Mouse (Mus musculus): ENCODE measurements at regions not wholly inside any gene's neighbourhood (a gene's known extent, or its start where the extent isn't known, plus 50 kb on each side); places are given as distances from the start of the nearest gene placed in this dataset.

DNA sequence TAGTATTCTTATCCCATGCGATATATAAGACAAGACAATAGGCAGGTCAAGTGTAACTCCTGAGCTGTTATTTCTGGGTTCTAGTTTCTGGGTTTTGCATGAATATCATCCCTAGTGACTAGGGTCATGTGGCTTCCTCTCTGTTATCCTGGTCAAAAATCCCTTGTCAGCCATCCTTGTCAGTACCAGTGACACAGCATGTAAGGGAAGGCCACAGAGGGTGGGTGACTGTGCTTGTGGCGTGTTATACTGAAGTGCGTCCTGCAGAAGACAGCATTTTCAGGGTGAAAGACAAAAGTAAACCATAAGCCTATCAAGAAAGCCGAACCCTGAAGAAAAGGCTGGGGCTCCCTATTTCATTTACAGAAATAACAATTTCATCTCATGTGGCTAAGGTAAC lies 50.7 kb upstream of the Echdc3 start:
- H3K27ac ChIP-seq (replicated peaks) = no peak overlapping the region
- H3K4me3 ChIP-seq = no peak overlapping the region
- H3K9me3 ChIP-seq = peaks cover 10% of the 10 kb centered on the region; the same call in 1 of the 2 replicates
- H3K4me2 ChIP-seq (replicated peaks) = no peak overlapping the region
- ATAC-seq (ENCODE audit: low FRiP score, low read depth) = no peak
- H3K9ac ChIP-seq (replicated peaks) = no peak overlapping the region
- peaks cover 32% of the 10 kb centered on the region; the same call in 1 of the 2 replicates for H3K27me3 ChIP-seq
- H3K4me1 ChIP-seq = peaks cover 25% of the 10 kb centered on the region
- WGBS = 95% methylated on average over 4 of the region's 4 CpGs
- H3K36me3 ChIP-seq = no peaks in the 10 kb centered on the region

DNA sequence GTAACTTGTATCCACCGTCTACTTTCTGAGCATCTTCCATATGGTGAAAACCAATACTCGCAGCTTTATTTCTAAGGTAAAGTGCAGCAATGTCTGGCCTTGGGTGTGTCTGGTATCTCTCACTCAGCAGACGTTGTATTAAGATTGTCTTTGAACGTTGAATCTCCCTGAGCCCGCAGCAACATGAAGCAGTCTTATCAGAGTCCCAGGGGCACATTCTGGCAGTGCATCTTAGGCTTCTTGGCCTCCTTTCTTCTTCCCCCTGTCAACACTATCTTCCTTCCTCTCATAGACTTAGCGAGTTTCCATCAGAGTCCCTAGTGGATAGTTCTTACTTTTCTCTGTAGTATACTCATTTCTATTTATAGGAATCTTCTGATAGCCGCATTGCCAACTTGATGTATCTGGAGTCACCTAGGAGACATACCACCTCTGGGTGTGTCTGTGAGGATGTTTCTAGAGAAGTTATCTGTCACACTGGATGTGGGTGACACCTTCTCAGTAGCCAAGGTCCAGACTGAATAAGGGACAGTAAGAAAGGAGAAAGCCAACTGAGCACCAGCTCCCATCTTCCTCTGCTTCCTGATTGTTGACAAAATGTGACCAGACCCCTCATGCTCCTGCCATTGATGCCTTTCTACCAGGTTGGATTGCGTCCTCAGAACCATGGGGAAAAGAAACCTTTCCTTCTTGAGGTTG lies 51.4 kb upstream of the Echdc3 start:
- Histone ChIP-seq H3K4me1 (peaks cover 25% of the 10 kb centered on the region), H3K9ac (replicated peaks) (no peak overlapping the region), H3K9me3 (peaks cover 10% of the 10 kb centered on the region; the same call in 1 of the 2 replicates), H3K27ac (replicated peaks) (no peak overlapping the region), H3K4me3 (no peak overlapping the region), H3K4me2 (replicated peaks) (no peak overlapping the region), H3K27me3 (peaks cover 30% of the 10 kb centered on the region; the same call in 1 of the 2 replicates), H3K36me3 (no peaks in the 10 kb centered on the region)
- no peak for ATAC-seq (ENCODE audit: low FRiP score, low read depth)
- 90% methylated on average over 8 of the region's 8 CpGs for WGBS

DNA sequence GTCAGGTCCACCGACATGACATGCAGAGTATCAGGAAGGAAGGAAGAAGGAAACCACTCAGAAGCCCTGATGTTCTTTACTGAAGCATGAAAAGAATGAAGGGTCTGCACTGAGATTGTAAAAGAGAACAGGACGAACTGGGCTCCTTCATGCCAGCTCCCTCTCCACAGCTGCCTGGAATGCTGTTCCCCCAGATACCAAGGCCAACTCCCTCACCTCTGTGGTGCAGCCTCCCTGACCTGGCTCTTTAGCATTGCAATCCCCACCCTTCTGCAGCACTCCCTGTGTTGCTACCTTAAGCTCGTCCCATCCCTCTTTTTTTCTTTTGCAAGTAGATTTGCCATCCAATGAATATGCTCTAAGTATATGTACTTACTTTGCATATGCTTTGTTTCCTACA lies 52.3 kb upstream of the Echdc3 start:
- no peak overlapping the region for H3K9ac ChIP-seq (replicated peaks)
- peaks cover 25% of the 10 kb centered on the region for H3K4me1 ChIP-seq
- no peak overlapping the region for H3K27ac ChIP-seq (replicated peaks)
- H3K4me3 ChIP-seq = no peak overlapping the region
- H3K36me3 ChIP-seq = no peaks in the 10 kb centered on the region
- 76% methylated on average over 3 of the region's 3 CpGs for WGBS
- H3K27me3 ChIP-seq = peaks cover 26% of the 10 kb centered on the region; the same call in 1 of the 2 replicates
- H3K4me2 ChIP-seq (replicated peaks) = no peak overlapping the region
- no peak for ATAC-seq (ENCODE audit: low FRiP score, low read depth)
- H3K9me3 ChIP-seq = peaks cover 6% of the 10 kb centered on the region; the same call in 1 of the 2 replicates

GRCm38 (mm10) chr2:6267066-6267465 lies 54.2 kb upstream of the Echdc3 start:
- Histone ChIP-seq H3K4me1 (peaks cover 14% of the 10 kb centered on the region), H3K27me3 (peaks cover 30% of the 10 kb centered on the region; the same call in 1 of the 2 replicates), H3K4me3 (no peak overlapping the region), H3K36me3 (no peaks in the 10 kb centered on the region), H3K9ac (replicated peaks) (no peak overlapping the region), H3K4me2 (replicated peaks) (no peak overlapping the region; the same call in 1 of the 2 replicates), H3K27ac (replicated peaks) (peak overlapping the region; percentile 63), H3K9me3 (0 out of 2 replicates have a peak, but pooled peaks cover 5% of the 10 kb centered on the region)
- ATAC-seq (ENCODE audit: low FRiP score, low read depth) = no peak
- 47% methylated on average over 6 of the region's 6 CpGs for WGBS

DNA sequence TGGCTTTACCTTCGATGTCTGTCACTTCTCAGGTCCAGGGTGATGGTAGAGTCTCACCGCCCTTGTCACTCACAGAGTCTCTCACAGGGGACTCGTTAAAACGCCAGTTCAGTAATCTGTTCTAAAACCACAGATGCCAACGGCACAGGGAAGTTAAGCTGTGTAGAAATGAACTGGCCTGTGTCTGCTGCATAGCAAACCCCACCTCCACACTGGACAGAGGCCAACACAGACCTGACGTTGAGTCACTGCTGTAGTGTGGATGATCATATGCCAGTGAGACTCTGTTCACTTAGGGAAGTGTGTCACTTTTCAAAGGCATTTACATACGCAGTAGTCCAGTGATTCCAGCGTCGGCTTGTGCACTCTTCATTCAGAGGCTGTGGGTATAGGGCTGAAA lies 54.7 kb upstream of the Echdc3 start:
- peak; percentile 54 for ATAC-seq (ENCODE audit: low FRiP score, low read depth)
- H3K4me1 ChIP-seq = peaks cover 13% of the 10 kb centered on the region
- H3K9me3 ChIP-seq = 0 out of 2 replicates have a peak, but pooled peaks cover 5% of the 10 kb centered on the region
- H3K4me3 ChIP-seq = no peak overlapping the region
- H3K4me2 ChIP-seq (replicated peaks) = no peak overlapping the region; the same call in 1 of the 2 replicates
- H3K36me3 ChIP-seq = no peaks in the 10 kb centered on the region
- H3K27me3 ChIP-seq = peaks cover 31% of the 10 kb centered on the region; the same call in 1 of the 2 replicates
- 34% methylated on average over 9 of the region's 9 CpGs for WGBS
- peak overlapping the region; percentile 63 for H3K27ac ChIP-seq (replicated peaks)
- H3K9ac ChIP-seq (replicated peaks) = no peak overlapping the region

- Histone ChIP-seq H3K9me3 (no peaks in the 10 kb centered on the region), H3K27me3 (peaks cover 24% of the 10 kb centered on the region; the same call in 1 of the 2 replicates), H3K27ac (replicated peaks) (no peak overlapping the region), H3K4me3 (no peak overlapping the region), H3K36me3 (no peaks in the 10 kb centered on the region), H3K4me1 (peaks cover 4% of the 10 kb centered on the region), H3K9ac (replicated peaks) (no peak overlapping the region), H3K4me2 (replicated peaks) (no peak overlapping the region)
- ATAC-seq (ENCODE audit: low FRiP score, low read depth) = no peak
- WGBS = 96% methylated on average over 2 of the region's 2 CpGs
Measured at GRCm38 (mm10) chr2:6272514-6272913, 50.0 kb upstream of the Usp6nl start.

Measured in midbrain, embryonic 12.5 days (tissue).